Mouse (Mus musculus) G1E (cell line): ENCODE results near the gene Pim1. TPM values are rescaled to one million over a fixed set of nuclear protein-coding genes. Genes with fewer than 3 reads are reported as not detected.
"Not testable (repeated sequence)": the region's sequence is repeated elsewhere in the genome, so short reads cannot be mapped to it uniquely, and the experiment has no call there.

Experiments used
- ATAC-seq: 2 replicates; pipeline ENCODE4 v1.8.0; 2016; ENCODE audit warnings: mild to moderate bottlenecking; ENCODE audit not compliant: insufficient number of reproducible peaks, poor library complexity, low FRiP score, severe bottlenecking; ENCODE audit errors: extremely low read depth
- DNase-seq: peaks from one replicate; pipeline ENCODE4 v3.0.0; 2012; ENCODE audit warnings: low spot score
- H3K27me3 ChIP-seq: 2 replicates; pipeline ENCODE4 v1.6.1; 2012; ENCODE audit warnings: mild to moderate bottlenecking, low read length, inconsistent platforms; ENCODE audit not compliant: insufficient read depth
- H3K36me3 ChIP-seq: replicated peaks from 2 replicates; pipeline ENCODE3; 2012; ENCODE audit warnings: mild to moderate bottlenecking, inconsistent platforms
- H3K4me1 ChIP-seq: 2 replicates; pipeline ENCODE4 v1.6.1; 2012; ENCODE audit warnings: low read depth, low read length, inconsistent platforms, mixed read lengths; ENCODE audit not compliant: insufficient read depth
- H3K4me3 ChIP-seq: 2 replicates; pipeline ENCODE4 v1.5.1; 2012; ENCODE audit warnings: low read depth, mild to moderate bottlenecking, inconsistent platforms, low read length, moderate library complexity, mixed read lengths
- H3K9me3 ChIP-seq: replicated peaks from 2 replicates; pipeline ENCODE4 v1.6.1; 2012; ENCODE audit warnings: inconsistent platforms
- CTCF ChIP-seq: IDR thresholded peaks from 2 replicates; pipeline ENCODE4 v1.5.1; 2012; ENCODE audit warnings: low read depth, low read length, inconsistent platforms, mixed read lengths
- GATA1 ChIP-seq: IDR thresholded peaks from 2 replicates; pipeline ENCODE4 v1.6.1; 2012; ENCODE audit warnings: borderline replicate concordance, low read length, inconsistent platforms, mixed read lengths
- GATA2 ChIP-seq: IDR thresholded peaks from 2 replicates; pipeline ENCODE4 v1.6.1; 2012; ENCODE audit warnings: low read depth, low read length, inconsistent platforms, borderline replicate concordance
- POLR2AphosphoS5 ChIP-seq: IDR thresholded peaks from 2 replicates; pipeline ENCODE4 v1.6.1; 2012; ENCODE audit warnings: low read depth, low read length, inconsistent platforms; ENCODE audit not compliant: insufficient replicate concordance
- TAL1 ChIP-seq: conservative IDR thresholded peaks from 2 replicates; pipeline ENCODE4 v1.6.1; 2012; ENCODE audit warnings: low read depth, low read length, inconsistent platforms, mixed read lengths
- polyA plus RNA-seq: library from polyadenylated mRNA; stranded (reverse); fragments of >175 nt; gene quantifications from 2 replicates; pipeline ENCODE4 v1.2.3, GENCODE M21; 2012
- total RNA-seq, 2 experiments: library from RNA; stranded (forward) in 1 of 2; stranded (reverse) in 1 of 2; fragments of 200-1000 nt in 1 of 2; fragments of >200 nt in 1 of 2; fragmentation: Nextera tagmentation in 1 of 2; gene quantifications; 2 replicates each; pipeline ENCODE4 v1.2.3; 2014 to 2017

Pim1 gene
- total and polyA plus RNA-seq, 3 experiments = 123 to 174 (median 151) TPM

GRCm38 (mm10) chr17:29448561-29448960 is 42.0 kb upstream of the Pim1 start:
- H3K4me1 ChIP-seq = peaks cover 79% of the 10 kb centered on the region
- no peaks in the 10 kb centered on the region for H3K27me3 ChIP-seq
- peaks cover 4% of the 10 kb centered on the region; the same call in 1 of the 2 replicates for H3K9me3 ChIP-seq
- H3K4me3 ChIP-seq = no peak overlapping the region
- no peak for ATAC-seq
- no peak for TF ChIP-seq CTCF
- no peak for TF ChIP-seq GATA1
- no peak for TF ChIP-seq TAL1
- no peak for TF ChIP-seq POLR2AphosphoS5
- no peak for TF ChIP-seq GATA2
- no peaks in the 10 kb centered on the region for H3K36me3 ChIP-seq
- no peak for DNase-seq

GRCm38 (mm10) chr17:29450899-29451840 is 39.4 kb upstream of the Pim1 start:
- peaks cover 59% of the 10 kb centered on the region for H3K4me1 ChIP-seq
- no peak for DNase-seq

GRCm38 (mm10) chr17:29451841-29452210 is 38.7 kb upstream of the Pim1 start:
- peaks cover 58% of the 10 kb centered on the region for H3K4me1 ChIP-seq
- peaks cover 4% of the 10 kb centered on the region; the same call in 1 of the 2 replicates for H3K9me3 ChIP-seq
- H3K36me3 ChIP-seq = no peaks in the 10 kb centered on the region
- no peaks in the 10 kb centered on the region for H3K27me3 ChIP-seq
- DNase-seq (no peak), ATAC-seq (no peak)
- no peak overlapping the region for H3K4me3 ChIP-seq
- no peak for TF ChIP-seq GATA1

More at GRCm38 (mm10) chr17:29450899-29451840, 39.4 kb upstream of the Pim1 start:
- Histone ChIP-seq H3K36me3 (no peaks in the 10 kb centered on the region), H3K9me3 (peaks cover 4% of the 10 kb centered on the region; the same call in 1 of the 2 replicates), H3K4me3 (no peak overlapping the region; the same call in 1 of the 2 replicates), H3K27me3 (no peaks in the 10 kb centered on the region)
- ATAC-seq = no peak
- no peak for TF ChIP-seq POLR2AphosphoS5
- TF ChIP-seq GATA1 = no peak
- no peak for TF ChIP-seq GATA2
- no peak for TF ChIP-seq TAL1
- TF ChIP-seq CTCF = no peak

- not testable (repeated sequence) for H3K4me3 ChIP-seq, H3K36me3 ChIP-seq, H3K27me3 ChIP-seq, ATAC-seq, H3K9me3 ChIP-seq, DNase-seq
- H3K4me1 ChIP-seq = peaks cover 55% of the 10 kb centered on the region
These were observed 36.4 kb upstream of the Pim1 start for GRCm38 (mm10) chr17:29454119-29454518.

GRCm38 (mm10) chr17:29455411-29456120 is 35.0 kb upstream of the Pim1 start:
- Histone ChIP-seq H3K27me3 (no peaks in the 10 kb centered on the region), H3K36me3 (no peaks in the 10 kb centered on the region), H3K4me1 (peaks cover 53% of the 10 kb centered on the region), H3K4me3 (no peak overlapping the region), H3K9me3 (peaks cover 4% of the 10 kb centered on the region; the same call in 1 of the 2 replicates)
- no peak for TF ChIP-seq POLR2AphosphoS5
- TF ChIP-seq GATA2 = no peak
- ATAC-seq = no peak
- no peak for DNase-seq

- Histone ChIP-seq H3K4me1 (peaks cover 48% of the 10 kb centered on the region), H3K36me3 (no peaks in the 10 kb centered on the region), H3K4me3 (no peak overlapping the region), H3K9me3 (peaks cover 4% of the 10 kb centered on the region; the same call in 1 of the 2 replicates), H3K27me3 (no peaks in the 10 kb centered on the region)
- DNase-seq (no peak), ATAC-seq (no peak)
- TF ChIP-seq GATA1 (no peak), POLR2AphosphoS5 (no peak), GATA2 (no peak), TAL1 (no peak), CTCF (no peak)
These were observed 34.1 kb upstream of the Pim1 start for GRCm38 (mm10) chr17:29456476-29456875.

GRCm38 (mm10) chr17:29456926-29457325 is 33.6 kb upstream of the Pim1 start:
- ATAC-seq (no peak), DNase-seq (no peak)
- no peaks in the 10 kb centered on the region for H3K27me3 ChIP-seq
- peaks cover 4% of the 10 kb centered on the region; the same call in 1 of the 2 replicates for H3K9me3 ChIP-seq
- no peaks in the 10 kb centered on the region for H3K36me3 ChIP-seq
- TF ChIP-seq POLR2AphosphoS5 = no peak
- TF ChIP-seq GATA2 = no peak
- TF ChIP-seq TAL1 = no peak
- no peak for TF ChIP-seq CTCF
- TF ChIP-seq GATA1 = no peak
- no peak overlapping the region for H3K4me3 ChIP-seq
- H3K4me1 ChIP-seq = peaks cover 48% of the 10 kb centered on the region
